Mouse (Mus musculus): ENCODE results near the gene Olfr1393.

GRCm38 (mm10) chr11:49270368-49270767, 7.7 kb upstream of the Olfr1393 start:
- TF ChIP-seq POLR2AphosphoS2 (IDR thresholded peaks at IDR 0.05; ENCODE audit: insufficient read length, low read depth), result no peak
- TF ChIP-seq TCF12 (IDR thresholded peaks at IDR 0.05; ENCODE audit: insufficient read depth, poor library complexity, severe bottlenecking), result no peak
- TF ChIP-seq USF1 (IDR thresholded peaks at IDR 0.05; ENCODE audit: low read depth), result no peak
- no peak for TF ChIP-seq POLR2A (IDR thresholded peaks at IDR 0.05; ENCODE audit: insufficient read length, low read depth)
- no peak for TF ChIP-seq REST (IDR thresholded peaks at IDR 0.05; ENCODE audit: insufficient read depth, insufficient read length)
- TF ChIP-seq CEBPB (IDR thresholded peaks at IDR 0.05; ENCODE audit: insufficient read depth, poor library complexity, severe bottlenecking), result no peak
- TF ChIP-seq MAX (IDR thresholded peaks at IDR 0.05; ENCODE audit: low read depth), result no peak
- no peak for TF ChIP-seq SRF (IDR thresholded peaks at IDR 0.05; ENCODE audit: control insufficient read depth, insufficient read length, low read depth)
- TF ChIP-seq E2F4 (IDR thresholded peaks at IDR 0.05; ENCODE audit: insufficient read depth), result no peak
- TF ChIP-seq MYOG (IDR thresholded peaks at IDR 0.05; ENCODE audit: control insufficient read depth in 1 of 3, insufficient read depth in 1 of 3, insufficient read length in 2 of 3, low read depth in 2 of 3), result no peak
- no peak for TF ChIP-seq MYOD1 (IDR thresholded peaks at IDR 0.05; ENCODE audit: control insufficient read depth in 1 of 3, insufficient read length in 2 of 3, low read depth in 2 of 3)

Measured in myocyte (in vitro differentiated cells).